Mouse (Mus musculus) adrenal gland, postnatal 14 days (tissue): ENCODE measurements around the gene Rdx. TPM values are rescaled to one million over a fixed set of nuclear protein-coding genes. Genes with fewer than 3 reads are reported as not detected.

Experiments used
- DNase-seq: peaks from one replicate; pipeline ENCODE4 v3.0.0; 2021; ENCODE audit warnings: mixed read lengths
- long read RNA-seq, 2 experiments: library from polyadenylated mRNA; stranded (forward); transcript quantifications; one replicate each; pipeline ENCODE4 v2.0.0; 2021
- total RNA-seq: library from RNA; stranded (reverse); gene quantifications from 2 replicates; pipeline ENCODE4 v1.2.3, GENCODE M21; 2021

Gene Rdx
- total RNA-seq: 122 and 131 TPM in 2 replicates
- long read RNA-seq, experiment 1, full-length matches to known transcripts: 82 of 93 reads
- long read RNA-seq, experiment 1, partial matches to known transcripts: 9 of 93 reads
- long read RNA-seq, experiment 1, other reads (novel, unspliced or antisense): 2 of 93 reads
- long read RNA-seq, experiment 2, full-length matches to known transcripts: 75 of 87 reads
- long read RNA-seq, experiment 2, partial matches to known transcripts: 6 of 87 reads
- long read RNA-seq, experiment 2, other reads (novel, unspliced or antisense): 6 of 87 reads

GRCm38 (mm10) chr9:52047129-52047820 is at the start of gene Rdx:
Gene Rdx (plus strand): TSS chr9:52047173.
- DNase-seq: peak; percentile 27

- DNase-seq: no peak
These were observed 43.5 kb upstream of the Rdx start for GRCm38 (mm10) chr9:52003501-52003900.

DNA sequence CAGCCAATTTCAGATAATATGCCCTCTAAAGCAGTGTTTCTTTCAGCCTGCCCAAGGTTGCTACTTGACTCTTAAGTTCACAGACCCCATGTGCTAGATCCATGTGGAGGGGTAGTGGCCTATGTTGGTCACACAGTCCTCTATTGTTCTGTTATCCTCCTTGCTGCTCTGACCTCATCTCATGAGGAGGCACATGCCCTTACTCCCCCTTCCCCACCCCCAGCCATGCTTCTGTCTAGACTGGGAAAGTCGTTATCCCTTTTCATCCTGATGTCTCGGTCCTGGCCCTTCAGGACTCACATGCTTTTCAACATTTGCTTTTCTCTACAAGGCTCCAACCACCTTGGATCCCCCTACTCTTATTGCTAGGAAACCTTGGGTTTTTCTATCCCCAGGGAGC is 39.6 kb upstream of the Rdx start:
- DNase-seq: no peak

DNA sequence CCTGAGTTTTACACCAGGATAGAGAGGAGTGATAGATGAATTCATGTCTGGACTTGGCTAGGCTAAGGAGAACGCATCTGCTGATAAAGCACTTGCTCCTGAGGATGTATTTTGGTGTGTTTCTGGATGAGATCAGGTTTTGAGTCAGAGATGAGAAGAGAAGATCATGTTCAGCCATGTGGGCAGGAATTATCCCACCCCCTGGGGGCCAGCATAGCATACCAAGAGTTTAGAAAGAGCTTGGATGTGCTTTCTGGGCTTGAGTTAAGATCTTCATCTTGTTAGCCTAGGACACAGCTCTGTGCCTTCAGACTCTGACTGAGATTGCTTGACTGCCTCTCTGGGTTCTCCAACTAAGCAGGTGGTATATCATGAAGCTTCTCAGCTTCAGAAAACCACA is 38.5 kb upstream of the Rdx start:
- DNase-seq: no peak

- DNase-seq: no peak
These were observed 34.7 kb upstream of the Rdx start for GRCm38 (mm10) chr9:52012311-52012710.

DNA sequence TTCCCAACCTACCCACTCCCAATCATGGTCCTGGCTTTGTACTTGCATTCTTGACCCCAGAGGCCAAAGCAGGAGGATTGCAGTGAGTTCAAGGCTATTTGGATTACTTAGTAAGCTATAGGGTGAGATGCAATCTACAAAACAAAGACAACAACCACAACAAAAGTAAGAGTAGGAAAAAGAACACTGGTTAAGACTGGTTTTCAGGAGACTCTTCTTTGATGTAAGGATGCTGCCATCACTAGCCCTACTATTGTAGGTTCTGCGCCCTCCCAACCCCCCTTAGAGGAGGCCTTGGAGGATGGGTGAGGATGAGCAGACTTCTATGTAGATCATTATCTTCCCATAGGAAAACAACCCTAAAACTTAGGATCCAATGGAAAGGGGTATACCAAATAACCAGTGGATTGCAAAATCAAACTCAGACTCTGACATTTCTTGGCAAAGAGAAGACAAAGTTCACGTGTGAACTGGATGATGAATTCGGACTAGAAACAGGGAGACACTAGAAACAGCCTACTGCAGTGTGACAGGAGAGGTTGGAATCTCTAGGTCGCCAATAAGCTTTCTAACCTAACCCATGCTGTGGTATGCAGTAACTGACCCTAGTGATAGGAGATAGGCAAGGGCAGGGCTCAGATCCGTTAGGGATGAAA is 34.1 kb upstream of the Rdx start:
- no peak for DNase-seq

DNA sequence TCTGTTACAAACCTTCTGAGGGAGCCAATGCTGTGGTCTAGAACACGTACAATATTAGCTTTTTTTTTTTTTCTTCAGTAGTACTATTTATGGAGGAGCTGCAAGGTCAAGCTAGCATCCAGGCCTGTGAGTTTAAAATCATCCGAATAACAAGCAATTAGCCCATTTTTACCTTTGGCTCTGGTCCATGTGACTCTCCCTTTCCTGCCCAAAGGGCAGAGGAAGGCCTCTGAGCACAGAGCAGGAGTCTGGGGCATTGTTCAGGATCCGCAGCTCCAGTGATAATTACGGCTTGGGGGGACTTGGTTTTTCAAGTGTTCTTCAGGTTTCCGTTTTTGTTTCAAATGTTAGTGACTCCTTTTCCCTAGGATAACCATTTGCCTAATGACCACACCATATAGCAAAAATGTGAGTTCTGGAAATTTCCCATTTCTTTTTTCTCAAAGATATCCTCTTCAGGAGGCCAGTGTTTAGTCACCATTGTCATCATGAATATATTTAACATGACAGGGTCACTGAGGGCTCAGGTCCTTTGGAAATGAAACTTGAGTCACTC is 33.0 kb upstream of the Rdx start:
- peak; percentile 62 for DNase-seq

DNA sequence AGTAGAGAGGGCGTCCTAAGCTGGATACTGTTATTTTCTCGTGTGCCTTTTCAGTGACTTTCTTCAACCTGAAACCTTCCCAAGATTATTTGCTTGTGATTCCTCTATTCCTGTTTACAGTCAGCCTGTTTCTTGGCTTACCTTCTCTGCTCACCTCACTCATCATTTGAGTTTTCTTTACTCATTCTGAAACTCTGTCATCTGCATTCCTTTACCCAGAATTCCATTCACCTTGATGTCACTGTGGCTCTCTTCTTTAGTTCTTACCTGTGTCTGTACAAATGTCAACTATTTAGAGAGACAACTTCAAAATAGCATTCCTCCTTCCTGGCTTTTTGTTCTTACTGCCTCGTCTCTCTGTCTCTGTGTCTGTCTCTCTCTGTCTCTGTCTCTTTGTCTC is 29.9 kb upstream of the Rdx start:
- DNase-seq: no peak

- DNase-seq: no peak
These were observed 29.1 kb upstream of the Rdx start for GRCm38 (mm10) chr9:52017824-52018223.

GRCm38 (mm10) chr9:52018505-52018904 is 28.5 kb upstream of the Rdx start:
- no peak for DNase-seq

DNA sequence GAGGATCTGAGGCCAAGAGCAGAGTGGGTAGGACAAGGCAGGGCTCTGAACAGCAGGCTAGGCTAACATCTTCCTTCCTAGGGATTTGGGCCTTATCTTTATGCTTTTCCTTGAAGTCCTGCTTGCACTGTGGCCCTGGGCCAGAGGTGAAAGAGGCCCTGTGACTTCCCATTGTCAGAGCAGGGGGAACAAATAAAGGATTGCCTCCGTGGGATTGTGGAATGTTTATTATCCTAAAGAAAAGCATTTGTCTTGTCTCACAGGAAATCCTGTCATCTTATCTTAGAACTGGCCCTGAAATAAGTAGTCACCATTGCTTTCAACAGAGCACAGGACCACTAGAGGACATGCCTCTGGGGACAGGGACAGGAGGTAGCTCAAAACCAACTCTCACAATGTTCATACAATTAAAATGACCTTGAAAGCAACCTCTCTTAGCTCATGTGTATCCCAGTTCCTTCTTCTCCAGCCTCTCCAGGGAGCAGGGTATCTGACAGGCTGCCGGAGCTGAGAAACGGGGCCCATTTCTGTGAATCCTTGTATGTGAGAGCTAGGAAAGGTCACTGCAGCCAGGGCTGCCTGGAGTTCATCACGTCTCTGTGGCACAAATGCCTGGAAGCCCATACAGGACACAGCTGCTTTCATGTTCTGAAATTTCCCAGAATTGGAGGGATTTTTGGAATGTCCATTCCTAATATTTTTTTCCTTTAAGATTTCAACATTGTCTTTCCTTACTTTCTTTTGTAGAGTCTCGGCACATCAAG is 19.5 kb upstream of the Rdx start:
- peak; percentile 55 for DNase-seq

DNA sequence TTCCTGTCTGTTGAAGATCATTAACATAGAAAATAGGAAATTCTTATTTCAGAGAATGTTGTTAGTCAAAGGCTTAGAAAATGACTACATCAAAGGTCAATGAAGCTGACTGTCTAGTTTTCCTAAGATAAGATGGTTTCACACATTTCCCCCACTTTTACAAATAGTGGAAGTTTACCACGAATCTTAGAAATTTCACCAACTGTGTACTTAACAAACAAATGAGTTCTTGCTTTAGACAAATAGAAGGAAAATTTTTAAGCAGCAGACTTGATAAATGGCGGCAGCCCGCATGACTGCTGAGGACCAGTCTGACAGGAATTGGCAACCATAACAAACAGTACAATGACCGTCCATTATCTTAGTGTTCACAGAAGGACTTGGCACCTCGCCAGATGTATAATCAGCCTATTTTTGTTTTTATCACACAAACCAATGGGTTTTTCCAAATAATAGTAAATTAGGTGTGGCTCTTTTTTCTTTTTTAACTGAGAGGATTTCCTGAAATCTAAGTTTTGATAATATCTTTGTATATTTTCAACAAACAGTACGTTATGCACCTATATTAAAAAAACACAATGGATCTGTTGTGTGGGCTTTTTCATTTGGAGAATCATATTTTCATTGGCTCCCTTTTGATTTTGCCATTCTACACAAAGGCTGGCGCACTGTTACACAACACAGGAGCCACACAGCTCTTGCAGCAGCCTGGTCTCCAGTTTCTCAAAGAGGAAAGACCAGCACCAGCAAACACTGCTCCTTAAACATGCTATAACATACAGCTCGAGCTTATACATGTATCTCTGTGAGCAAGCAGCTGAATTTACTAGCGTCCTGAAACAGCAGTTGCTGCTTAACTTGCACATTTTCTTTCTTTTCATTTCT is 18.2 kb upstream of the Rdx start:
- peak; percentile 40 for DNase-seq

DNA sequence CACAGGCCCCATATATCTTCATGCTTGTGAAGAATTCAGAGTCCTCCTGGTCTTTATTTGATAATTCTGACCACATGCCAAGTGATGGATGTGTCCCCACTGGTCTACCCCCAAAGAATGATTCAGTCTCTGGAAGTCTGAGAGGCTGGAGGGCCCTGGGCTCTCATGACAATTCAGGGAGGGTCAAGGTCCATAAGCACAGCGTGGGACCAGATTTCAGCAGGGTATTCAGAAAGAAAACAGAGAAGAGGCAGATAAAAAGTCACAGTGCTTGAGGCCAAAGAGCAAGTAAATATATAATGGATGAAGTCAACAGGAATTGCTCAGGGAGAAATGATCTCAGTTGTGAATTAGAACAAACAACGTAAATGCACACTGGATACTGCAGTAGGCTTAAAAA is 15.5 kb upstream of the Rdx start:
- no peak for DNase-seq

GRCm38 (mm10) chr9:52037493-52037892 is 9.5 kb upstream of the Rdx start:
- no peak for DNase-seq

DNA sequence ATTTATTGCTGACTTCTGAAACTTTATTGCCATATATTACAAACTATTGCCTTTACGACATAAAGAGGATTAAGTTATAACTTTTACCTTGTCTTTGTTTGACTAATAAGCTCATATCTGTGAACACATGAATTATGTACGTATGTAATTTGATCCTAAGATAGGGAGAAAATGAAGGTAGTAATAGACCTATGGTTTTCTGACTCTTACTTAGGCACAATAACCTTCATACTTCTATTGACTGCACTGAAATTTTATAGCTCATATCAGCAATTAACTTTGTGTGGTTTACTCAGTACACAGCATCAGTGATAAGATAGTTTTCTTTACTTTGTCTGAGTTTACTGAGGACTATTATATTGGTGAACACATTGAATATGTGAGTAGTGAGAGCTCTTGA is 5.3 kb upstream of the Rdx start:
- DNase-seq: no peak

DNA sequence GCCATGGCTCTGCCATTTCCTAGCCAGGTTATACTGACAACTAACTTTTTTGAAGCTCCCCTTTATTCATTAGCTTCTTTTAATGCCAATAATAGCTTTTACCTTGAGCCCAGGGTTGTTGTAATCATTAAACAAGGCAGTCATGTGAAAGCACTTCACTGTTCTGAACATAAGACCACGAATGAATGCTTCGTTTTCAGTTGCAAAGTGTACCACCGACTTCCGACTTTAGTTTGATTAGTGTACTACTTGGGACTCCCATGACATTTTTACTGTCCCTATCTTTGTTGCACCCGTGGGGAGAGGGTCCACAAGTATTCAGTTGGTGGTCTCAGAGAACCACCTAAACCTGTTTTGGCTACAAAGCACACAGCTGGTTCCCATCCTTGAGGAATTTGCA is 287 bp upstream of the Rdx start:
- DNase-seq: no peak

DNA sequence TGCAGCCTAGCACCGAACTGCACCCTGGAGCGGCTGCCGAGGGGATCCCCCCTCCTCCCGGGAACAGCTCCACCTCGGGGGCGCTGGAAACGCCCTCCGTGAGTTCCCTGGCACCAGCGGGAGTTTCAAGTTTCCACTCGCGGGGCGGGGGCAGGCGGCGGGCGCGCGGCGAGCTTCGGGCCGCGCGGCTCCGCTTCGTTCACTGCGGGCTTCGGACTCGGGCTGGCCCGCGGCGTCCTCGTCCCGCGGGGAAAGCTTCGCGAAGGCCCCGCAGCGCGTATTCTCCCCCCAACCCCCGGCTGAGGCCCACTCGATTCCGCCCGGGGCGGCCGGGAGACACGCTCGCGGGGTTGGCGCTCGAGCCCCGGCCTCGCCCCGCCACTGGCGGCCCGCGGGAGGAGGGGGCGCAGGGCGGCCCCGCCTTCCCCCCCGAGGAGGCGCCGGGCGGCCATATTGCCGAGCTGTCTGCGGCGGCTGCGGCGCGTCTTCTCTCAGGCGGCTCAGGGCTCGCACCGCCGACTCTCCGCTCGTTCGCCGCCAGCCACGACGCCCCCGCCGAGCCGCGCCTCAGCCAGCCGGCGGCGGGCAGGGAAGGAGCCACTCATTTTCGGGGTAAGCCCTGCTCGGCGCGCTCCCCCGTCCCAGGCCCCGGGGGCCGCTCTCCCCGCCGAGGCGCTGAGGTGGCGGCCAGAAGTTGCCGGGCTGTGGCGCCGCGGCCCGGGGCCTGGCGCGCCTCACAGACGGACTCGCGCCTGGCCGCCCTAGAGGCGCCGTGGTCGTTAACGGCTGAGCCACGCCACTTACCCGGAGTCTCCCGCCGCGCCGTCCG is 1.1 kb downstream of the Rdx start:
- peak; percentile 94 for DNase-seq

GRCm38 (mm10) chr9:52048650-52049081 is 1.7 kb downstream of the Rdx start:
- peak; percentile 70 for DNase-seq

- DNase-seq: no peak
These were observed 2.6 kb downstream of the Rdx start for GRCm38 (mm10) chr9:52049605-52050004.

DNA sequence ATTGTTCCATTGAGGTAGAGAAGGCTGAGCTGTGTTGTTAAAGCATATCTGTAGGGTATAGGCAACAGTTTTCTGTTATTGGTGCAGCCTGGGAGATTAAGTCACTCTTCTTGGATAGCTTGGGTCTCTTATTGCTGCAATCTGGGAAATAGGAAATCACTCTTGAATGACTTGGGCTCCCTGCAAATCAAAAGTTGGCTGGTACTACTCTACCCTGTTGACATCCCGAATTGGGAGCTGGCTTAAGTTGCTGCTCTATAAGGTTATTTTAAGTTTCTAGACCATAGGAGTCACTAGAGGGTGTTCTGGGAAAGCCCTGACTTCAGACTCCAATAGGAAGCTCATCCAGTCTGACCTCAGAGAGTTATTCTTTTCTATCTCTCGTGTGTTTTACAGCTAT is 3.4 kb downstream of the Rdx start:
- no peak for DNase-seq
